Mouse (Mus musculus) megakaryocyte, adult 5-6 weeks (primary cell): ENCODE measurements around the gene Mastl. TPM values are rescaled to one million over a fixed set of nuclear protein-coding genes. Genes with fewer than 3 reads are reported as not detected.
A peak's percentile ranks its signal among the peaks of the same experiment; 100 is the strongest.

Experiments used
- ATAC-seq: 2 replicates; pipeline ENCODE4 v1.8.0; 2016; ENCODE audit warnings: mild to moderate bottlenecking, inconsistent platforms; ENCODE audit not compliant: poor library complexity, severe bottlenecking
- total RNA-seq, 2 experiments: library from RNA; stranded (forward) in 1 of 2; stranded (reverse) in 1 of 2; fragments of 153-499, 151-499 nt in 1 of 2; fragments of 221-1000, 200-1000 nt in 1 of 2; gene quantifications; 2 replicates each; pipeline versions ENCODE4 v1.2.3 to v1.2.4; 2015 to 2017

The Mastl gene
- total RNA-seq, 2 experiments from 2014 or later = 12.8 to 14.8 TPM

DNA sequence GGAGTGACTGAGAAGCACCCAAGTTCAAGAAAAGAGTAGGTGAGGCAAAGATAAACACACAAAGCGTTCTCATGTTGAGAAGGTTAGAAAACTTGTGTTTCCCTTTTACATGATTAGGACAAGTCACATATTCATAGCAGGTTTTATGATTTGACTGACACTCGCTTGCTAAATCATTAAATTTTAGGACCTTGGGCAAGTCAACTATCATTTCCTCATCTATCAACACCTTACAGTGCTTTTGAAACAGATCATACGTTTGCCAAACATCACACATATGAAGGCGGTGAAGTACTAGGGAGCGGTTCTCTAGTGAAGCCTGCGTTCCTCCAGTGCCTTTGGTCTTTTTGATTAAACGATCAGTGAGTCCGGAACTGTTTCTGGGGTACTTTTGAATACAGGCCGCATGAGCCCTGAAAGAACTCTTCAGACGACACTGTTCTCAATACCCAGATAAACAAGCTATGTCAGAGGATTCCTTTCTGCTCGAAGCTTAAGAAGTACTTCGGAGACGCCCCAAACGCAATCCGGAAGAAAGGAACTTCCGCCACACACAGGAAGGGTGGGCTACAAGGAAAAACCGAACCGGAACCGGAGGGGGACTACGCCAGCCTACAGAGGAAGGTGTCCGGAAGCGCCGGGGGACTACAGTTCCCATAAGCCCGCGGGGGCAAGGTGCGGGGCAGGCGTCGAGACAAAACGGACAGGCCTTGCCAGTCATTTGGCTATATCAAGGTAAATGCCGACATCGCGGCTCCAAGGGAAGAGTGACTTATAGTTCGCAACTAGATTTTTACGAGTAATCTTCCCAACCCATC, 88.1 kb downstream of the Mastl start, which contains the start of gene Acbd5:
TSS of gene Acbd5 (plus strand) at position 616 of the 818 bp plus-strand sequence.
- peak; percentile 78 for ATAC-seq

Other genes starting within 250 kb of the Mastl start
- gene Abi1, start 115.8 kb downstream of the Mastl start, total RNA-seq (2015) = 144 TPM in 2 replicates
- gene Abi1, start 115.8 kb downstream of the Mastl start, total RNA-seq (2017) = 185 and 235 TPM in 2 replicates
- gene Acbd5, start 87.9 kb downstream of the Mastl start, total RNA-seq (2015) = 28.8 and 31.7 TPM in 2 replicates
- 47.4 and 48.7 TPM in 2 replicates for gene Acbd5, start 87.9 kb downstream of the Mastl start, total RNA-seq (2017)
- gene Yme1l1, start 345 bp upstream of the Mastl start, total RNA-seq (2015) = 66.5 and 77.7 TPM in 2 replicates
- 75.6 and 81.4 TPM in 2 replicates for gene Yme1l1, start 345 bp upstream of the Mastl start, total RNA-seq (2017)
- not detected in 2 replicates for gene 4931423N10Rik, start 51.5 kb upstream of the Mastl start, total RNA-seq (2015)
- gene 4931423N10Rik, start 51.5 kb upstream of the Mastl start, total RNA-seq (2017) = not detected in 2 replicates
- gene Nxph2, start 165.2 kb upstream of the Mastl start, total RNA-seq (2015) = not detected in 2 replicates
- not detected in 2 replicates for gene Nxph2, start 165.2 kb upstream of the Mastl start, total RNA-seq (2017)